ENCODE assay signal across 23 mouse cellular contexts in genomic region chr5:41365883-41366282, GRCm38 (mm10).
DNase-seq lines count a peak whose midpoint lies in the region; ATAC-seq and TF ChIP-seq lines count a peak whose summit lies in the region.
"Had no signal": no experiment of that assay in that cellular context is flagged by ENCODE, and none has a peak within 500 bp of the region (broad histone marks: within the 10 kb centered on the region; RNA-seq: fewer than 3 reads in every experiment).

No protein-coding gene starts in this region.

- no peak overlapping the region for H3K9ac ChIP-seq in heart, adult 2 months (ENCODE audit: low read depth, low read length)
- H3K9ac ChIP-seq in lung, embryonic 14.5 days = no peak overlapping the region
- H3K9ac ChIP-seq in limb, embryonic 14.5 days (ENCODE audit: low read depth, low read length, severe bottlenecking) = no peak overlapping the region
- H3K9ac ChIP-seq: embryonic facial prominence, embryonic 12.5 days; forebrain, embryonic 13.5 days; forebrain, embryonic 15.5 days had no signal

- no peak for TF ChIP-seq EP300 in heart, adult 2 months (IDR thresholded peaks at IDR 0.05; ENCODE audit: insufficient read depth, low read depth, low read length)

- no peak for TF ChIP-seq POLR2A in heart, adult 2 months (IDR thresholded peaks at IDR 0.05; ENCODE audit: insufficient read depth, low read depth, low read length)
- TF ChIP-seq POLR2A in limb, embryonic 14.5 days (IDR thresholded peaks at IDR 0.05; ENCODE audit: borderline replicate concordance, extremely low read depth, insufficient read depth, insufficient read length) = no peak

- no peaks in the 10 kb centered on the region for H3K36me3 ChIP-seq in heart, adult 2 months (ENCODE audit: control insufficient read depth, insufficient read depth, low read length)
- H3K36me3 ChIP-seq in lung, embryonic 14.5 days (ENCODE audit: insufficient read depth) = no peaks in the 10 kb centered on the region
- no peaks in the 10 kb centered on the region for H3K36me3 ChIP-seq in limb, embryonic 14.5 days (ENCODE audit: control insufficient read depth, insufficient read depth, low read length)
- H3K36me3 ChIP-seq: embryonic facial prominence, embryonic 10.5 days; embryonic facial prominence, embryonic 12.5 days; forebrain, embryonic 15.5 days; G1E had no signal

- H3K4me2 ChIP-seq in lung, embryonic 14.5 days = no peak overlapping the region
- H3K4me2 ChIP-seq in limb, embryonic 14.5 days (replicated peaks; ENCODE audit: low read depth, low read length, severe bottlenecking) = no peak overlapping the region
- H3K4me2 ChIP-seq: embryonic facial prominence, embryonic 12.5 days; forebrain, embryonic 13.5 days; forebrain, embryonic 15.5 days had no signal

- DNase-seq in heart, adult 11 months = peak; percentile 6
- DNase-seq in heart, adult 2 months = no peak
- peak; percentile 12 for DNase-seq in lung, embryonic 14.5 days
- DNase-seq in lung, postnatal 10 days = no peak
- no peak for DNase-seq in limb, embryonic 14.5 days (ENCODE audit: low spot score)
- DNase-seq: adrenal gland, adult 8-10 months; adrenal gland, postnatal 14 days; adrenal gland, postnatal 36 days; B cell, adult 2 months; cerebellum, adult 11-12 months; cerebellum, adult 2 months; cerebellum, adult 9-10 months; cerebellum, postnatal 10 days; cerebellum, postnatal 25 days had no signal

- ATAC-seq in lung, embryonic 14.5 days (ENCODE audit: insufficient read depth) = peak; percentile 58; the same call in 1 of the 2 replicates
- peak; percentile 34; the same call in 1 of the 2 replicates for ATAC-seq in limb, embryonic 14.5 days (ENCODE audit: low FRiP score, low read depth)
- ATAC-seq: activated CD4-positive, CD25-positive, alpha-beta regulatory T cell, adult 4 months; CD4-positive, CD25-positive, alpha-beta regulatory T cell, adult 4 months; forebrain, embryonic 13.5 days; forebrain, embryonic 15.5 days; Patski had no signal

- no peaks in the 10 kb centered on the region for H3K4me1 ChIP-seq in heart, adult 2 months (ENCODE audit: control insufficient read depth, insufficient read depth, low read length)
- H3K4me1 ChIP-seq in lung, embryonic 14.5 days (ENCODE audit: insufficient read depth) = no peaks in the 10 kb centered on the region
- H3K4me1 ChIP-seq in limb, embryonic 14.5 days (ENCODE audit: control insufficient read depth, insufficient read depth, low read length) = peaks cover 6% of the 10 kb centered on the region; the same call in 1 of the 2 replicates
- H3K4me1 ChIP-seq: forebrain, embryonic 13.5 days; forebrain, embryonic 15.5 days had no signal

- no peak overlapping the region for H3K27ac ChIP-seq in heart, adult 2 months
- no peak overlapping the region for H3K27ac ChIP-seq in lung, embryonic 14.5 days (ENCODE audit: low read depth)
- no peak overlapping the region for H3K27ac ChIP-seq in limb, embryonic 14.5 days (replicated peaks; ENCODE audit: low read depth, low read length)
- H3K27ac ChIP-seq: embryonic facial prominence, embryonic 10.5 days; embryonic facial prominence, embryonic 12.5 days; forebrain, embryonic 13.5 days; forebrain, embryonic 15.5 days had no signal

- WGBS in heart, adult 2 months = 82% methylated on average over 4 of the region's 4 CpGs
- WGBS in lung, embryonic 14.5 days = 50% methylated on average over 4 of the region's 4 CpGs
- WGBS in limb, embryonic 14.5 days = 51% methylated on average over 4 of the region's 4 CpGs

- TF ChIP-seq CTCF in heart, adult 2 months (IDR thresholded peaks at IDR 0.05) = no peak
- no peak for TF ChIP-seq CTCF in lung, embryonic 14.5 days (IDR thresholded peaks at IDR 0.05; ENCODE audit: low read depth)

- no peak overlapping the region for H3K4me3 ChIP-seq in heart, adult 2 months
- no peak overlapping the region for H3K4me3 ChIP-seq in lung, embryonic 14.5 days (ENCODE audit: low read depth, low read length)
- no peak overlapping the region for H3K4me3 ChIP-seq in limb, embryonic 14.5 days (replicated peaks; ENCODE audit: low read length)
- H3K4me3 ChIP-seq: embryonic facial prominence, embryonic 10.5 days; embryonic facial prominence, embryonic 12.5 days; forebrain, embryonic 13.5 days; forebrain, embryonic 15.5 days had no signal

- no peaks in the 10 kb centered on the region for H3K9me3 ChIP-seq in lung, embryonic 14.5 days (ENCODE audit: low read depth, low read length)
- no peaks in the 10 kb centered on the region for H3K9me3 ChIP-seq in limb, embryonic 14.5 days (ENCODE audit: control insufficient read depth, low read length)
- H3K9me3 ChIP-seq: embryonic facial prominence, embryonic 10.5 days; embryonic facial prominence, embryonic 12.5 days; forebrain, embryonic 13.5 days; forebrain, embryonic 15.5 days; G1E had no signal

- intact Hi-C loops in heart, adult 2 months (cut with DNase I) = no loop called here

- no peaks in the 10 kb centered on the region for H3K27me3 ChIP-seq in heart, adult 2 months (ENCODE audit: control insufficient read depth, insufficient read depth, low read length)
- no peaks in the 10 kb centered on the region for H3K27me3 ChIP-seq in lung, embryonic 14.5 days (ENCODE audit: insufficient read depth, low read length)
- H3K27me3 ChIP-seq in limb, embryonic 14.5 days (ENCODE audit: control insufficient read depth, insufficient read depth, low read length) = no peaks in the 10 kb centered on the region
- H3K27me3 ChIP-seq: CH12.LX; embryonic facial prominence, embryonic 12.5 days; forebrain, embryonic 13.5 days; forebrain, embryonic 15.5 days; Patski had no signal

- no peaks in the 10 kb centered on the region for H3K79me2 ChIP-seq in heart, adult 2 months (replicated peaks; ENCODE audit: control insufficient read depth, insufficient read depth, low read length)

Comparison
In these comparisons a context has a peak if more than half of its experiments do, and no peak if none do; other contexts are left out.
1. DNase-seq: peak in heart, adult 11 months (single experiment) and lung, embryonic 14.5 days (single experiment); none in heart, adult 2 months (0 of 2), lung, postnatal 10 days (single experiment) and limb, embryonic 14.5 days (single experiment).